ENCODE assay signal across 8 mouse cellular contexts in genomic region chr10:81059603-81060543, GRCm38 (mm10). TPM values are rescaled to one million over a fixed set of nuclear protein-coding genes. Genes with fewer than 3 reads are reported as not detected.
A peak's percentile ranks its signal among the peaks of the same experiment; 100 is the strongest.
DNase-seq lines count a peak whose midpoint lies in the region; ATAC-seq lines count a peak whose summit lies in the region.

Gene Sgta, minus strand, starts transcription at chr10:81060181.

- WGBS in heart, embryonic 10.5 days, result under 1% methylated on average over 48 of the region's 48 CpGs
- under 1% methylated on average over 48 of the region's 48 CpGs for WGBS in kidney, embryonic 15.5 days

- H3K9me3 ChIP-seq in heart, embryonic 10.5 days, result no peaks in the 10 kb centered on the region
- no peaks in the 10 kb centered on the region for H3K9me3 ChIP-seq in kidney, embryonic 15.5 days (replicated peaks)

- H3K4me3 ChIP-seq in heart, embryonic 10.5 days, result peak within 1 kb of the TSS; percentile 87
- H3K4me3 ChIP-seq in kidney, embryonic 15.5 days (replicated peaks), result peak within 1 kb of the TSS; percentile 69

- H3K4me2 ChIP-seq in kidney, embryonic 15.5 days, result peak within 1 kb of the TSS; percentile 86

- H3K36me3 ChIP-seq in heart, embryonic 10.5 days, result peaks cover 16% of the 10 kb centered on the region; the same call in 1 of the 2 replicates
- H3K36me3 ChIP-seq in kidney, embryonic 15.5 days, result peaks cover 13% of the 10 kb centered on the region; the same call in 1 of the 2 replicates

- peak; percentile 99 for DNase-seq in B cell, adult 2 months
- DNase-seq in brain, adult 2 months (ENCODE audit: low read depth, low spot score), result peak; percentile 100
- peak; percentile 99 for DNase-seq in heart, embryonic 10.5 days (ENCODE audit: low spot score)
- peak; percentile 95 for DNase-seq in liver
- DNase-seq in spleen, postnatal 4 days (ENCODE audit: low spot score in 2 of 2), result peak; percentile 94 to 96

- H3K4me1 ChIP-seq in heart, embryonic 10.5 days, result peaks cover 30% of the 10 kb centered on the region
- peaks cover 32% of the 10 kb centered on the region for H3K4me1 ChIP-seq in kidney, embryonic 15.5 days

- no peaks in the 10 kb centered on the region for H3K27me3 ChIP-seq in heart, embryonic 10.5 days (ENCODE audit: insufficient read depth, poor library complexity, severe bottlenecking)
- no peaks in the 10 kb centered on the region for H3K27me3 ChIP-seq in kidney, embryonic 15.5 days

- peak within 1 kb of the TSS; percentile 74 for H3K9ac ChIP-seq in kidney, embryonic 15.5 days

- ATAC-seq in erythroblast, adult 5-6 weeks (replicated peaks; ENCODE audit: low FRiP score, poor library complexity, severe bottlenecking), result peak; percentile 92
- ATAC-seq in kidney, embryonic 15.5 days (replicated peaks; ENCODE audit: low FRiP score), result peak; percentile 95
- ATAC-seq in monocyte, adult 5-6 weeks (replicated peaks; ENCODE audit: insufficient number of reproducible peaks, low FRiP score, low TSS enrichment, poor library complexity, severe bottlenecking), result peak; percentile 93

- peak within 1 kb of the TSS; percentile 93 for H3K27ac ChIP-seq in heart, embryonic 10.5 days
- peak within 1 kb of the TSS; percentile 34; the same call in 1 of the 2 replicates for H3K27ac ChIP-seq in kidney, embryonic 15.5 days

RNA-seq across cellular contexts. Expression of gene Sgta, which starts in this region (rescaled TPM):
- 6.7 and 20.3 TPM in 2 replicates for total RNA-seq in erythroblast, adult 5-6 weeks (2015; ENCODE audit: low replicate concordance)
- 14.8 and 18.1 TPM in 2 replicates for total RNA-seq in erythroblast, adult 5-6 weeks (2017; ENCODE audit: low replicate concordance)
- polyA plus RNA-seq in heart, embryonic 10.5 days (2016; fragmentation: Nextera tagmentation; extraction: Ambion mirVana), result 197 and 226 TPM in 2 replicates
- polyA plus RNA-seq in kidney, embryonic 15.5 days (2015; fragmentation: Nextera tagmentation; extraction: Ambion mirVana), result 201 and 226 TPM in 2 replicates
- total RNA-seq in monocyte, adult 5-6 weeks (2017), result 27.8 to 50.9 TPM (median 31.5 TPM) in 3 replicates

Comparison
In these comparisons a context has a peak if more than half of its experiments do, and no peak if none do; other contexts are left out.
1. Peak in every context shown above with its lines: DNase-seq, ATAC-seq, H3K4me3 ChIP-seq and H3K27ac ChIP-seq.